Mouse (Mus musculus): ENCODE data around the gene Spaca9.

The Spaca9 gene

DNA sequence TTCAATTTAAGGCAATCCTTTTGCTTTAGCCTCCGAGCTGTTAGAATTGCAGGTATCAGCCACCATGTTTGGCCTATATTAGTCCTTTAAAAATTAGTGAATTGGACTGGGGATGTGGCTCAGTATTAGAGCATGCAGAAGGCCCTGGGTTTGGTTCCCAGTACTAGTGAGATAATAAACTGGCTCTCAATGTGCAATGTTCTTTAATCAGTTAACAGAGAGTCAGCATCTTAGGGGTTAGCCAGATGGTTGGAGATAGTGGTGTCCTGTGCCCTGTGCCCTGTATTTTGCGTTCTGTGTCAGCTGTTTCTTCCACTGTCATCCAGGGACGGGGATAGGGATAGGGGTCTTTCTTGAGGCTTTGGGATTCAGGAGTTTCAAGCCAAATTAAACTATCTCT, 36.6 kb downstream of the Spaca9 start:
- no peak for DNase-seq

DNA sequence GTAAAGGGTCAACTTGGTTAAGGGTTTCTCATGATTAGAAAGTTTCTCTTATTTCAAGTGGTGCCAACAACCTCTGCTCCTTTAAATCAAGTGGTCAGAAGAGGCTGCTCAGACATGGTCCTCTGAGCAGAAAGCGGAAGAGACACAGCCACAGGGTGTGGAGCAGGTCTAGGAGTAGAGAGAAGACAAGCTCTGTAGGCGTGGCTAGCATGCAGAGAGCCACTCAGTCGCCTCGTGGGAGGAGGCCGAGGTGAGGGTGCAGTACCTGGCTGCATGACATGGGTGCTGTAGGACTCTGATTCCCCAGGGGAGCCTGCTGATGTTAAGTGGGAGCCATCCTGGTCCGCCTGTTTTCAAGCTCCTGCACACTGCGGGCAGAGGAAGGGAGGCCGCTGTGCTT, 43.3 kb downstream of the Spaca9 start:
- no peak for DNase-seq

DNA sequence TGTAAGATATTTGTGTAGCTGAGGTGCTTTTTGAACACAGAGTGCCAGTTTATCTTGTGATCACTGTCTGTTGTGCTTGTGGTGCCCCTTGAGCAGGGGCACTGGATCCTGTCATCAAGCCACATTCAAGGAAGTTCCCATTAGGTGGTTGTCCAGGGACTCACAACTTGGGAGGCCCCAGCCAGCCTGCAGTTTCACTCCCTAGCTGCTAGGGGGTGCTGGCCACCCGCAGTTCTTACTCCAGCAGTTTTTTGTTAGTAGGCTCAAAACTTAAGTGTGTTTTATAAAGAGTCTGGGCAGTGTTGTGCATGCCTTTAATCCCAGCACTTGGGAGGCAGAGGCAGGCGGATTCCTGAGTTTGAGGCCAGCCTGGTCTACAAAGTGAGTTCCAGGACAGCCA, 45.2 kb downstream of the Spaca9 start:
- DNase-seq = peak; percentile 49

DNA sequence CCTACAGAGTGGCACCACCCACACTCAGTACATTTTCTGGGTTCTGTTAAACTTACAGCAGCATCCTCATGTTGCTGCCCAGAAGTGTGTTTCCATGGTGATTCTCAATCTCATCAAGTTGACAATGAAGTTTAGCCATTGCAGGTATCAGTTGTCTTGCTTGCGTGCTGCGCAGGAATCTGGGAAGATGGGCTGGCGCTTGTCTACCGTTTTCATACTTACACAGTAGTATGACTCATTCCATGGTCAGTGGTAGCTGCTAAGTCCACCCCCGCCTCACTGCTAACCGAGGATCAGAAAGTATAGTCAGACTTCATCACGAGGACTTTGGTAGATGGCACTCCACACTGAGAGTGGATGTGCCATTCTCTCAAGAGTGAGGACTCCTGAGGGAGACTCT, 46.2 kb downstream of the Spaca9 start:
- no peak for DNase-seq

DNA sequence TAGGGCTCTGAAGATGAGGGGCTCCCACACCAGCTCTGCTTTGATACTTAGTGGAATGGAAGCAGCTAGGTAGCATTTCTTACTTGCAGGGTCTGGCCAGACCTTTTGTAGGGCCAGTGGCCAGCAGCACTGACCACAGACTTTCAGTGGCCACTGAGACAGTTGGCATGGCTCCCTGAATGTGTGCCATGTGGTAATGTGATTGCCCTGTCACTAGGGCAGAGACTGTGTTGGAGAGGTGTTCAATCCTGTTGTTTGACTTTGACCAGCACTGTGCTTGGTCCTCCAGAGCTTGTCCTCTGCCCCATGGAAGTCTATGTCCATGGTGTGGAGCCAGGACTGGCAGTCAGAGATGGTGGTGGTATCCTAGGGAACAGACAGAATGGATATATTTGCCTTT, 49.0 kb downstream of the Spaca9 start:
- peak; percentile 61 for DNase-seq

DNA sequence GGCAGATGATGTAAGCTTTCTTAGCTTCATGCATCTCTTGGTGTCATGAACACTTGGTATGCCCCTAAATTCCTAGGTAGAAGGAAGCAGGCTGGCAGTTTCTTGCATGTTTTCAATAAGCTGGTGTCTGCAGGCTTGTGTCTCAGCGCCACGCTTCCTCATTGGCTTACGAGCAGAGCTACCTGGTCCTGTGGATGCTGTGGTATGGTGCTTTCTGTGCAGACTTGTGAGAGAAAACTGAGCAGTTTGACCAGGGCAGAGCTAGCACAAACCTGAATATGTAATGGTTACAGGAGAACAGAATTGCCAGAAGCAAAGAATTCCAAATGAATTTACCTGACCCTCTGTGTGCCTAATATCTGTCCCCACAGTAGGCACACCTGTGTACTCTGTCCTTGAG, 56.4 kb downstream of the Spaca9 start:
- DNase-seq = no peak
